Mouse (Mus musculus) forebrain, embryonic 16.5 days (tissue): ENCODE measurements around the gene Acot2. TPM values are rescaled to one million over a fixed set of nuclear protein-coding genes. Genes with fewer than 3 reads are reported as not detected.
"Not testable (repeated sequence)": the region's sequence is repeated elsewhere in the genome, so short reads cannot be mapped to it uniquely, and the experiment has no call there.

Source experiments
- ATAC-seq: fragments of 200-750 bp; cut with Nextera tagmentation; 2 replicates; pipeline ENCODE4 v1.8.0; 2017; ENCODE audit warnings: mild to moderate bottlenecking, moderate library complexity
- H3K27ac ChIP-seq: fragments of 300-500 bp; sonication (generic); 2 replicates; pipeline ENCODE4 v1.5.1; 2014; ENCODE audit warnings: low read length, control low read depth
- H3K27me3 ChIP-seq: fragments of 300-500 bp; sonication (generic); replicated peaks from 2 replicates; pipeline ENCODE4 v1.6.1; 2014; ENCODE audit warnings: low read length; ENCODE audit not compliant: control insufficient read depth, insufficient read depth
- H3K36me3 ChIP-seq: fragments of 300-500 bp; sonication (generic); 2 replicates; pipeline ENCODE4 v1.6.1; 2014; ENCODE audit not compliant: control insufficient read depth, insufficient read depth
- H3K4me1 ChIP-seq: fragments of 300-500 bp; sonication (generic); replicated peaks from 2 replicates; pipeline ENCODE4 v1.6.1; 2014; ENCODE audit warnings: low read length; ENCODE audit not compliant: control insufficient read depth, insufficient read depth
- H3K4me2 ChIP-seq: fragments of 300-500 bp; sonication (generic); 2 replicates; pipeline ENCODE4 v1.6.1; 2014; ENCODE audit warnings: mild to moderate bottlenecking, low read length, control low read depth
- H3K4me3 ChIP-seq: fragments of 300-500 bp; sonication (generic); replicated peaks from 2 replicates; pipeline ENCODE4 v1.5.1; 2014; ENCODE audit warnings: mild to moderate bottlenecking, low read length, control low read depth
- H3K9ac ChIP-seq: fragments of 300-500 bp; sonication (generic); replicated peaks from 2 replicates; pipeline ENCODE4 v1.6.1; 2014; ENCODE audit warnings: low read depth, low read length, control low read depth
- H3K9me3 ChIP-seq: fragments of 300-500 bp; sonication (generic); 2 replicates; pipeline ENCODE4 v1.6.1; 2016; ENCODE audit warnings: low read length; ENCODE audit not compliant: control insufficient read depth
- WGBS: fragments of 180-500 bp; shearing (Covaris S2); extraction: QIAGEN DNeasy Blood & Tissue Kit; methylation state at CpG from one replicate; pipeline ENCODE4 v1.1.7; 2014; 5-methylcytosine and 5-hydroxymethylcytosine counted together
- polyA plus RNA-seq: library from polyadenylated mRNA; unstranded; fragments of >200 nt; fragmentation: Nextera tagmentation; extraction: Ambion mirVana; gene quantifications from 2 replicates; pipeline ENCODE4 v1.2.1, GENCODE M21; 2015

Acot2 gene
- polyA plus RNA-seq, 1 experiment from 2014 or later = 9.4 TPM

GRCm38 (mm10) chr12:83988483-83988882, 822 bp downstream of the Acot2 start:
- H3K4me1 ChIP-seq = peaks cover 5% of the 10 kb centered on the region; the same call in 1 of the 2 replicates
- no peaks in the 10 kb centered on the region for H3K27me3 ChIP-seq
- H3K9me3 ChIP-seq = no peaks in the 10 kb centered on the region
- peak overlapping the region; percentile 45 for H3K4me3 ChIP-seq
- H3K9ac ChIP-seq = peak overlapping the region; percentile 54
- peak overlapping the region; percentile 57 for H3K4me2 ChIP-seq
- no peaks in the 10 kb centered on the region for H3K36me3 ChIP-seq
- WGBS = 55% methylated on average over 4 of the region's 4 CpGs
- H3K27ac ChIP-seq = peak overlapping the region; percentile 63
- ATAC-seq = peak; percentile 8; the same call in 1 of the 2 replicates

DNA sequence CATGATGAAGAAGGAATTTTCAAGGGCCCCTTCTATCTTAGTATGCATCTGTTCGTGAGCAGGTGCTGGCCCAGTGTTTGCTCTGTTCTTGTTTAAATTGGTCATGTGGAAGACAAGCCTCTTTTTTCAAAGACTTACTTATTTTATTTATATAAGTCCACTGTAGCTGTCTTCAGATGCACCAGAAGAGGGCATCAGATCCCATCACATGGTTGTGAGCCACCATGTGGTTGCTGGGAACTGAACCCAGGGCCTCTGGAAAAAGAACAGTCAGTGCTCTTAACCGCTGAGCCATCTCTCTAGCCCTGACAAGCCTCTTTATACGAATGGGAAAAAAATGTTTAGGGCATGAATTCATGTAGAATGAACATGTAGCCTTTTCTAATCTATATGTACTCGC, 1.7 kb downstream of the Acot2 start:
- Histone ChIP-seq H3K4me2 (no peak overlapping the region), H3K4me3 (no peak overlapping the region), H3K27ac (no peak overlapping the region), H3K9ac (no peak overlapping the region), H3K36me3 (no peaks in the 10 kb centered on the region), H3K27me3 (no peaks in the 10 kb centered on the region), H3K4me1 (peaks cover 5% of the 10 kb centered on the region; the same call in 1 of the 2 replicates), H3K9me3 (no peaks in the 10 kb centered on the region)
- ATAC-seq = no peak
- 96% methylated on average over 4 of the region's 4 CpGs for WGBS

DNA sequence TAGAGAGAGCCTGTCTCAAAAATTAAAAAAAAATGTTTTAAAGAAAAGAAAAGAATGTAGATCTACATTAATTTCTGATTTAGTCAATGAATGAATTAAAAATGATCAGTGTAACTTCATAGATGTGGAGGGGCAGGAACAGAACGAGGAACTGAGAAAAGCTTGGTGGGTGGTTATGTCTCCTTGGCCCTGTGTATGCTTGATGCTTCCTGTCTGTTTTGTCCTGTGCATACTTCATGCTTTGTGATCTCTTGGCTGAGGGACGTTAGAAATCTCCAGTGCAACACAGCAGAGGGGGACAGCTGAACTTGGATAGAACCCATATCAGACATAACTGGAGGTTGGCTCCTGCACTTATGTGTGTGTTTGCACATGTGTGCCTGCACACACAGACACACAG, 9.6 kb downstream of the Acot2 start:
- no peaks in the 10 kb centered on the region for H3K27me3 ChIP-seq
- H3K4me2 ChIP-seq = no peak overlapping the region
- no peaks in the 10 kb centered on the region for H3K36me3 ChIP-seq
- no peak overlapping the region for H3K27ac ChIP-seq
- no peak for ATAC-seq
- H3K9ac ChIP-seq = no peak overlapping the region
- no peak overlapping the region for H3K4me3 ChIP-seq
- WGBS = 62% methylated on average over 2 of the region's 2 CpGs
- H3K4me1 ChIP-seq = 0 out of 2 replicates have a peak, but pooled peaks cover 3% of the 10 kb centered on the region
- H3K9me3 ChIP-seq = no peaks in the 10 kb centered on the region

GRCm38 (mm10) chr12:83998341-83999107, 10.9 kb downstream of the Acot2 start:
- Histone ChIP-seq H3K4me3 (no peak overlapping the region), H3K27ac (peak overlapping the region; percentile 82), H3K4me1 (0 out of 2 replicates have a peak, but pooled peaks cover 3% of the 10 kb centered on the region), H3K36me3 (no peaks in the 10 kb centered on the region), H3K4me2 (no peak overlapping the region), H3K9me3 (no peaks in the 10 kb centered on the region; the same call in 1 of the 2 replicates), H3K9ac (no peak overlapping the region), H3K27me3 (no peaks in the 10 kb centered on the region)
- WGBS = 51% methylated on average over 11 of the region's 11 CpGs
- ATAC-seq = peak; percentile 86

DNA sequence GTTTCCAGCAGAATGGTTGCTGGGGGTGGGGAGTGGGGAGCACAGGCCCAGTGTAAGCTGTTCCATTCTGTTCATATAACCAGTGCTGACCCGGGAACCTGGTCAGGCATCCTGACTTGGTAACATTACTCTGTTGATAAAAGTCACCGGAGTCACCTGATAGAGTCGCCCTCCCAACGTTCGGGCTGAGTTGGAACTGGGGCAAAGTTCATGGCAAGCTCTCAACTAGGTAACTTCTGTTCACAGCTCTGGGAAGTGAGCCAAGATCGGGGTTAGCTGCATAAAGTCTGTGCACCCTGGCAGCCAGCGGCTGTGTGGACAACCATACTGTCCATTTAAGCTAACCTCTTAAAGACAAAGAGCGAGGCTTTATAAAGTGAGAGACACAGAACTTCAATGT, 11.6 kb downstream of the Acot2 start:
- ATAC-seq, H3K4me3 ChIP-seq, H3K4me1 ChIP-seq, H3K27ac ChIP-seq, H3K36me3 ChIP-seq, H3K9ac ChIP-seq, H3K9me3 ChIP-seq, H3K27me3 ChIP-seq, H3K4me2 ChIP-seq: not testable (repeated sequence)
- 71% methylated on average over 8 of the region's 8 CpGs for whole genome bisulfite sequencing

GRCm38 (mm10) chr12:84000418-84000817, 12.8 kb downstream of the Acot2 start:
- H3K9ac ChIP-seq = no peak overlapping the region
- WGBS = 92% methylated on average over 3 of the region's 3 CpGs
- H3K4me3 ChIP-seq = no peak overlapping the region
- no peak overlapping the region for H3K27ac ChIP-seq
- H3K4me1 ChIP-seq = 0 out of 2 replicates have a peak, but pooled peaks cover 3% of the 10 kb centered on the region
- no peaks in the 10 kb centered on the region for H3K27me3 ChIP-seq
- H3K36me3 ChIP-seq = no peaks in the 10 kb centered on the region
- no peak overlapping the region for H3K4me2 ChIP-seq
- H3K9me3 ChIP-seq = no peaks in the 10 kb centered on the region; the same call in 1 of the 2 replicates
- ATAC-seq = no peak

GRCm38 (mm10) chr12:84003866-84004265, 16.2 kb downstream of the Acot2 start:
- 97% methylated on average over 1 of the region's 1 CpGs for whole genome bisulfite sequencing
- peaks cover 6% of the 10 kb centered on the region for H3K4me1 ChIP-seq
- no peak for ATAC-seq
- H3K27me3 ChIP-seq = no peaks in the 10 kb centered on the region
- no peaks in the 10 kb centered on the region; the same call in 1 of the 2 replicates for H3K9me3 ChIP-seq
- H3K9ac ChIP-seq = no peak overlapping the region
- H3K27ac ChIP-seq = no peak overlapping the region
- H3K4me3 ChIP-seq = no peak overlapping the region
- no peaks in the 10 kb centered on the region for H3K36me3 ChIP-seq
- H3K4me2 ChIP-seq = no peak overlapping the region

- H3K4me2 ChIP-seq = no peak overlapping the region
- WGBS = 85% methylated on average over 12 of the region's 12 CpGs
Measured at GRCm38 (mm10) chr12:84008251-84008650, 20.6 kb downstream of the Acot2 start.

DNA sequence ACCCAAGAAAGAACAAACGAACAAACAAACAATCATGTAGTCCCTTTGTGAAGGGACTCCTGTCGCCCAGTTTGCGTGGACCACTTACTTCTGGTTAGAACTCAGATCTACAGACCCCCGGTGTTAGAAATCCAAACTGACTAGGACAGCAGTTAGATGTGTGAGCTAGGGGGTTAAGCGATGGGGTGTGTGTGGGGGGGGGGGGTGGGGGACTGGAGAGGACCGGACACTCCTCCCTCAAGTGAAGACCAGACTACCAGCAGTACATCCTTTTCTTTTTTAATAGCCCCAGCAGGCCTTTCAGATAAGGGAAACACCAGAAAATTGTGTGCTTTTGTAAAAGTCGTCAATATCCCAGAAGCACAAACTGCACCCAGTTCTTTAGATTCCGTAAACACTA, 21.1 kb downstream of the Acot2 start:
- Histone ChIP-seq H3K9ac (peak overlapping the region; percentile 55; the same call in 1 of the 2 replicates), H3K4me2 (peak overlapping the region; percentile 55), H3K4me1 (peaks cover 26% of the 10 kb centered on the region), H3K36me3 (no peaks in the 10 kb centered on the region), H3K27ac (peak overlapping the region; percentile 58), H3K9me3 (no peaks in the 10 kb centered on the region), H3K27me3 (no peaks in the 10 kb centered on the region), H3K4me3 (peak overlapping the region; percentile 52)
- ATAC-seq = no peak; the same call in 1 of the 2 replicates
- 41% methylated on average over 8 of the region's 8 CpGs for WGBS

More at GRCm38 (mm10) chr12:84008251-84008650, 20.6 kb downstream of the Acot2 start:
- Histone ChIP-seq H3K4me3 (no peak overlapping the region), H3K9me3 (no peaks in the 10 kb centered on the region), H3K27ac (no peak overlapping the region; the same call in 1 of the 2 replicates), H3K4me1 (peaks cover 26% of the 10 kb centered on the region), H3K36me3 (no peaks in the 10 kb centered on the region), H3K9ac (no peak overlapping the region), H3K27me3 (no peaks in the 10 kb centered on the region)
- no peak for ATAC-seq
